Mouse (Mus musculus) forelimb bud, embryonic 11.5 days (tissue): ENCODE measurements around the gene 9130409I23Rik.
"Not testable (repeated sequence)": the region's sequence is repeated elsewhere in the genome, so short reads cannot be mapped to it uniquely, and the experiment has no call there.

Experiments
- DNase-seq: peaks from one replicate; pipeline ENCODE4 v3.0.0-alpha.2; 2012; ENCODE audit warnings: low read depth, low spot score

The 9130409I23Rik gene

DNA sequence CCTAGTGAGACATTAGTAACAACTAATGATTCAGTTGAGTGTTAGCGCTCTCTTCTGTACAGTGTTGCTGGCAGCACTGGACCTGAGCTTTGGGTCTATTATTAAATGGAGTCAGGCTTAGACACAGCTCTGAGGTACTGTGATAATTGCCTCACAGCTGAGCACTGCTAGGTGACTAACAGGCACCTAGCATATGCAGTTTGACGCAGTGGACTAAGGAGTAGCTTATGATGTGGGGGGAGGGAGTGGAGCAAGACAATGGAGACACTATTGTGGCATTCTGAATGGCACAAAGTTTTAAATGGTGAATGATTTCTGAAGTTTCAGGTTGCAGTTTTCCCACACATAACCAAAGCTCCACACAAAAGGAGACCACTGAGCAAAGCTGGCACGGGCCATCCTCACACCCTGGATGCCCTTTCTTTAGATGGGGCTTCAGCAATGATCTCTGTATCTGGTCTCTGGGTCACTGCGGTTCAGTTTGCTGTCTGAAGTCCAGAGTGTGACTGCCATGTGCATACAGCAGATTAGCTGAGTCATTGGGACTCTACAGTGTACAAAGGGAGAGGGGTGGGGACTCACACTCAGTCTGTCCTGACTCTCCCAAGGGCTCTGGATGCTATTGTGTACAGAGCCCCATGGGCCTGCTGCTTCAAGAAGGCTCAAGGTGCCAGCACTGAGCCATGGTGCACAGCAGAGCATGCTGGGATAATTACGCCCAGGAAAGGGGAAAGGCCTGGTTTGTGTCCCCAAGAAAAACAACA is 15.8 kb upstream of the 9130409I23Rik start:
- DNase-seq, result not testable (repeated sequence)

DNA sequence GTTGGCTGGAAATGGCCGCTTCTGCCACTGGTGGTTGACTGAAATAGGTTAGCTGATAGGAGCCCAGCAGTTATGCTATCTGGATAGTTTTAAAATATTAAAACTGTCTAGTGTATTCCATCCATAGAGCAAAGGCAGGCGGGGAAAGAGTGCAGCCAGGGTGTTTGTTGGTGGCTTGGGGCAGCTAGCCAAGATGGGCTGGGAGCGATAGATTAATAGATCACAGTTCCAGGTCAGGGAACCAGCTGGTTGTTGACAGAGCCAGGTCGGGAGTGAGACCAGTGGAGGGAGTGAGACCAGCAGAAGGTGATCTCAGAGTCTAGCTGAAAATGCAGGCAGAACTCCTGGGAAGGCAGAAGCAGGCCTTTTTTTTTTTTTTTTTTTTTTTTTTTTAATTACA is 13.4 kb upstream of the 9130409I23Rik start:
- no peak for DNase-seq

- DNase-seq, result peak; percentile 51
Observed at GRCm38 (mm10) chr1:181039652-181040051, 11.4 kb upstream of the 9130409I23Rik start.

DNA sequence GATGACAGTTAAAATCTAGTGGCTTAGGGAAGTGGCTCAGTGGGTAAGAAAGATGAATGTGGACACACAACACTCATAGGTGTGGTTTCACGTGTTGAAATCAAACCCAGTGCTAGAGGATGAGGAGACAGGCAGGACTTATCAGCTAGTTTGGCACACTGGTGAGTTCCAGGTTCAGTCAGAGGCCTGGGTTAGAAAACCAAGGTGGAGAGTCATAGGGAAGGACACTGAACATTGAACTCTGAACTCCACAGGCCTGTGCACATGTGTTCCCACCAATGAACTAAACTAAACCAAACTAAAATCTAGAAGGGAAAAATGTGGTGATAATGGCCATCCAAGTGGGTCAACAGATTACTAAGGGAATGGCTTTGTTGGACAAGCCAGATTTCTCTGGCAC is 3.5 kb upstream of the 9130409I23Rik start:
- no peak for DNase-seq

DNA sequence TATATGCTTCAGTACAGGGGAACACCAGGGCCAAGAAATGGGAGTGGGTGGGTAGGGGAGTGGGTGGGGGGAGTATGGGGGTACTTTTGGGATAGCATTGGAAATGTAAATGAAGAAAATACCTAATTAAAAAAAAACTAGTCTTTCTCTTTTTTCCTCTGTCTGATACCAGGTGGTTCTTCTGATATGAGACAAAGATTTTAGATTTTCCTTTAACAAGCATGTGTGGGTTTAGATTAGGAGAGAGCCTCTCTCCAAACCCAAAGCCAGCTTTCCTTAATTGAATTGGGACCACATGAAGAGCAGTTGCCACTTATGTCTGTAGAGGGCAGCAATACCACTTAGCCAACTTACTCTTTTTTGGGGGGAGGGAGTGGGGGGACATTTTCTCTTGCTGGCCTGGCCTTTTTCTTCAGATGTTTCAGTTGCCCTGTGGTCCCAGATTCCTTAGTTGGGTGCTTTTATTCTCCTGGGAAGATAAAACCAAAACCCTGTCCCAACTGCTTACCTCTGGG is 1.7 kb upstream of the 9130409I23Rik start:
- no peak for DNase-seq

- DNase-seq, result no peak
Observed at GRCm38 (mm10) chr1:181052898-181053297, 1.9 kb downstream of the 9130409I23Rik start.

DNA sequence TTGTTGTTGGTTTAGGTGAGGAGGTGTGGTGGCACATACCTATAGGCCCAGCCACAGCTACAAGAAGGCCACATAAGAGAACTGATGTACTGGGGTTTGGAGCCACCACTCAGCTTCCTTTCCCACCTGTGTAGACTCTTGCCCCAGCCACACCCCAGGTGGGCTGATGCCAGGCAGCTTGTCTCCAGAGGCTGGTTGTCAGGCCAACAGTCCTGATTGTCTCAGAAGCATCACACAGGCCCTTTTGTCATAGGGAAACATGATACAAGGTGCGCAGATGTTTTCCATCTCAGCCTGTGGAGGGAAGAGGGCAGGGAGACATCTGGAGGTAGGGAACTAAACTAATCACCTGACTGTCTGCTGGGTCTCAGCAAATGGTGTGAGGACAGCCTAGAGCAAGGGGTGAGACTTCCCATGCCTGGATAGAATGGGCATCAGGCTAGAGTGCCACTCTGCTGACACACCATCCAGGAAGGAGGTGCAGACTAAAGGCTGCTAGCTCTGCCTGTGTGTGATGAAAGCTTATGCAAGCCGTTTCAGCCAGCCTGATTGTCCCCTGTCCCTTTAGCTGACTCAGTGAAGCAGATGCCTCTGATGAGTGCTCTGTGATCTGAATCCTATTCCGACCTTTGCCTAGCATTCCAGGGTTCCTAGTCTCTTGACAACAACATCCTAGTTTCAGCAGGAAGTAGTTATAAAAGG is 10.9 kb downstream of the 9130409I23Rik start:
- DNase-seq, result peak; percentile 13

DNA sequence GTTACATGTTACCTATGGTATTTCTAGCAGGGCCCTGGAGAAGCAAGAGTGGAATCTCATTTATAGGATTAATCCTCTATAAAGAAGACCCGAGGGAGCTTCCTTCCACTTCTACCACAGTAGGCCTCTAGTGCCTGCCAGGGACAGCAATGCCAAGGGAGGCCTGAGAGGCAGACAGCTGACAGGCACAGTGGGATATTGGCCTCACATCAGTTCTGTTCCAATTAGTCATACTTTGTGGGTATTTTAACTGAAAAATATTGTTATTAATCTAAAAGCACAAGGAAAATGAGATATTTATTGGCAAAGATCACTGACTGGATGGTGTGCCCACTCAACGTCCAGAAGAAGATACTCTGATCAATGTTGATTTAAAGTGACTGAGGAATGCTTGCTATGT is 13.0 kb downstream of the 9130409I23Rik start:
- no peak for DNase-seq

- DNase-seq, result no peak
Observed at GRCm38 (mm10) chr1:181064648-181065047, 13.6 kb downstream of the 9130409I23Rik start.

- DNase-seq, result no peak
Observed at GRCm38 (mm10) chr1:181068344-181068743, 17.3 kb downstream of the 9130409I23Rik start.

DNA sequence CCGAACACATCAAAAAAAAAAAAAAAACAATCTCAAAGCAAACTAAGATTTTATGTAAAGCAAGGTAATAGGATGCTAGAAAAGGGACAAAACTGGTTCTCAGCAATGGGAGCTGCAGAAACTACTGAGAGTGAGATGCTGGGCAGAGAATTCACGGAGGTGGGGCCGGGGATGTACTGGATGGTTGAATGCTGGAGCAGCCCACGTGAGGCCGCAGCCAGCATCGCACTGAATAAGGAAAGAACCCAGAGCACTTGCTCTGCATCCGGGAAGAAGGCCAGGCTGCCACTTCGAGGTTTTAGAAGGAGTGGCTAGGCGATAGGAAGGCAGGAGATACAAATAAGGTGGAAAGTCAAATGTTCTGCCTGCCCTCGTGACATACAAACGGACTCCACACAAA is 18.6 kb downstream of the 9130409I23Rik start:
- no peak for DNase-seq

DNA sequence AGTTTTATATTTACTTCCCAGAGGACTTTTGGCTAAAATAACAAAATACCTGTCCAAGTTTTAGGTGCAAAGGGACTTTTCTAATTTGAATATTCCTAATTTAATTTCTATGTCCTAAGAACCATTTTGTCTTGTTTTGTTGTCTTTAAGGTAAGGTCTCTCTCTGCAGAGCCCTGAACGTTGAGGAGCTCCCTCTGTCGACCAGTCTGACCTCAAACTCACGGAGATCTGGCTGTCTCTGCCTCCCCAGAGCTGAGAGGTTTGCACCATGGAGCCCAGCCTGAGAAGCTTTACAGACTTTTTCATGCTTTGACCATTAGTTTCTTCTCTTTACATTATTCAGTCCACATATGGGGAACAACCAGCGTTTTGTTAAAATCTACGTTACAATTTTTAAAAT is 22.0 kb downstream of the 9130409I23Rik start:
- no peak for DNase-seq

DNA sequence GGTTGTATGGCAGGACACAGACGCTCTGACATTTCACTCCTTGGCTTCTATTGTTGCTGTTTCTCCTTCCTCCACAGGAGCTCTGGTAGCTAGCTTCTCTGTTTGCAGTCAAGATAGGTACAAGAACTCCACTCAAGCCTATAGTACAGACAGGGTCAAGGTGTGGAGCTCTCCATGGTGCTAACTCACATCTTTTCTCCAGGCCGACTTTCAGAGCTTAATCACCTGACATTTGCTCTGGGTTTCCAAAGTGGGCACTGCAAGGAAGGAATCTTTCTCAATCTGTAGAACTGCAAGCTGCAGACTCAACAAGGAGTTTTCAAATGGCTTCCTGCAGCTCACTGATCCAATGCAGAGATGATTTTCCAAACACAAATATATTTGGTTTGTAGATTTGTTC is 33.0 kb downstream of the 9130409I23Rik start:
- DNase-seq, result peak; percentile 70

DNA sequence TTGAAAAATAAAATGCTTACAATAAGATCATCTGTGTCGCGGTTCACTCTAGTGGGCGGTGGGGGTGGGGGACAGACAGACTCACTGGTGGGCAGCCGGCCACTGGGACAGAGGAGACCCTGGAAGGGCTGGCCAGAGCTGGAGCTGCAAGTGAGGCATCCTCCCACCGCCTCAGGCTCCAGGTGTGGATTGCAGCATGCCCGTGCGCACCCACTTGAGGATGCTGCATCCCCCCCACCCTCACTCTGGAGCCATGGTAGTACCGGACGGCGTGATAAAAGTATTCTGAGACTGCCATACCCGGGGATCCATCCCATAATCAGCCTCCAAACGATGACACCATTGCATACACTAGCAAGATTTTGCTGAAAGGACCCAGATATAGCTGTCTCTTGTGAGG is 39.0 kb downstream of the 9130409I23Rik start:
- no peak for DNase-seq
